Mouse (Mus musculus): ENCODE data around the gene Lrch3.
"Not testable (repeated sequence)": the region's sequence is repeated elsewhere in the genome, so short reads cannot be mapped to it uniquely, and the experiment has no call there.

The Lrch3 gene

GRCm38 (mm10) chr16:33056786-33057185, 142.9 kb downstream of the Lrch3 start:
- peak; percentile 45 for DNase-seq

GRCm38 (mm10) chr16:33058033-33058432, 144.1 kb downstream of the Lrch3 start:
- DNase-seq: no peak

GRCm38 (mm10) chr16:33058656-33059055, 144.8 kb downstream of the Lrch3 start:
- DNase-seq: not testable (repeated sequence)

- DNase-seq: no peak
Measured at GRCm38 (mm10) chr16:33059471-33059870, 145.6 kb downstream of the Lrch3 start.

- no peak for DNase-seq
Measured at GRCm38 (mm10) chr16:33060926-33061325, 147.0 kb downstream of the Lrch3 start.

GRCm38 (mm10) chr16:33061400-33061799, 147.5 kb downstream of the Lrch3 start:
- DNase-seq: no peak

- peak; percentile 93 for DNase-seq
Measured at GRCm38 (mm10) chr16:33062024-33062681, 148.3 kb downstream of the Lrch3 start, which contains the start of gene Lmln. TSS of gene Lmln (plus strand) at chr16:33062521.

- DNase-seq: peak; percentile 66
Measured at GRCm38 (mm10) chr16:33062682-33063131, 148.8 kb downstream of the Lrch3 start.

GRCm38 (mm10) chr16:33063267-33063666, 149.4 kb downstream of the Lrch3 start:
- no peak for DNase-seq

- DNase-seq: no peak
Measured at GRCm38 (mm10) chr16:33064636-33065035, 150.7 kb downstream of the Lrch3 start.
